Mouse (Mus musculus) kidney, adult 2 months (tissue): ENCODE results near the gene Plekhs1.

ENCODE experiments used
- CTCF ChIP-seq: fragments of 200-500 bp; conservative IDR thresholded peaks from 2 replicates; pipeline ENCODE4 v1.5.1; 2011; ENCODE audit warnings: low read depth, mild to moderate bottlenecking, control low read depth, low read length, moderate library complexity, mixed read lengths; ENCODE audit not compliant: insufficient read depth, insufficient read length
- POLR2A ChIP-seq: fragments of 200-500 bp; IDR thresholded peaks from one replicate; pipeline ENCODE4 v1.6.1; 2011; ENCODE audit warnings: low read depth, low read length, control low read depth

DNA sequence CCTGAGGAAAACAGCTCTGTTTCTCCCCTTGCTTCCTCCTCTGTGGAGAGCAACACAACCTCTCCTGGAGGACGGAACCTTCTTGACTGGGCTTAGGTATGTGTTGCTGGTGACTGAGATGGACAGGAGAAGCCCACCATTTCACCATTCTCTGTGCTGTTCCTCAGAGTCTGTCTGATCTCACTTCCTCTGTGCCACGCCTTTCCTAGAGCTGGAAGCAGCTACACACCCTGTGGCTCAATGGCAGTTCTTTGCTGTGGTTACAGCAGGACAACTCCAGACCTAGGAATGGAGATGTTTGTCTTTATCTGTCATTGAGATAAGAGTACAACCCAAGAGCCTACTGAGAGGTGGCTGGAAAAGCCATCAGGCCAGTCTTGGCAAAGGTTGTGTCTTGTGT is 25.9 kb downstream of the Plekhs1 start:
- TF ChIP-seq POLR2A (no peak), CTCF (no peak)
